Mouse (Mus musculus): Measurements from ENCODE around the gene Magix.

DNA sequence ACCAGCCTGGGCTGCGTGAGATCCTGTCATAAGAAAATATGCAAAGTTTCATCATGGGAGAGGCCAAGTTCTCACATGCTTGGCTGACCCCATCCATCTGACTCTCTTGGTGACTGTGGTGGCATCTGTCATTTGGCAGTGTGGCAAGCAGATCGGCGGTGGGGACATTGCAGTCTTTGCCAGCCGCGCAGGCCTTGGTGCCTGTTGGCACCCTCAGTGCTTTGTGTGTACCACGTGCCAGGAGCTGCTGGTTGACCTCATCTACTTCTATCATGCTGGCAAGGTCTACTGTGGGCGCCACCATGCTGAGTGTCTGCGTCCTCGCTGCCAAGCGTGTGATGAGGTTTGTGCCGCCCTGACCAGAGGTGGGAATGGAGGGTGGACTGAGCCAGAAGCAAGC, 16.3 kb downstream of the Magix start:
- no peak for TF ChIP-seq CTCF (IDR thresholded peaks at IDR 0.05; ENCODE audit: low read depth)
- no peak for TF ChIP-seq EP300 (IDR thresholded peaks at IDR 0.05; ENCODE audit: low read depth)
